Mouse (Mus musculus): ENCODE data around the gene Lst1. TPM values are rescaled to one million over a fixed set of nuclear protein-coding genes. Genes with fewer than 3 reads are reported as not detected.

The Lst1 gene
- polyA plus RNA-seq, 1 experiment from 2014 or later, result 5.9 TPM

- Histone ChIP-seq H3K4me3 (no peak within 1 kb of the TSS), H3K27me3 (peaks cover 56% of the 10 kb centered on the region), H3K4me2 (replicated peaks) (no peak within 1 kb of the TSS), H3K27ac (no peak within 1 kb of the TSS), H3K9ac (no peak within 1 kb of the TSS), H3K4me1 (no peaks in the 10 kb centered on the region), H3K36me3 (no peaks in the 10 kb centered on the region), H3K9me3 (no peaks in the 10 kb centered on the region)
- 23% methylated on average over 20 of the region's 20 CpGs for WGBS
- ATAC-seq (ENCODE audit: insufficient number of reproducible peaks, insufficient read depth, low FRiP score, low TSS enrichment), result no peak
Observed at GRCm38 (mm10) chr17:35204494-35205379, 16.5 kb upstream of the Lst1 start, which contains the start of gene Lta. Gene Lta (minus strand): TSS chr17:35205351.

- WGBS, result 70% methylated on average over 4 of the region's 4 CpGs
- Histone ChIP-seq H3K36me3 (no peaks in the 10 kb centered on the region), H3K4me3 (no peak overlapping the region), H3K4me1 (0 out of 2 replicates have a peak, but pooled peaks cover 4% of the 10 kb centered on the region), H3K27me3 (peaks cover 65% of the 10 kb centered on the region), H3K27ac (no peak overlapping the region), H3K4me2 (replicated peaks) (no peak overlapping the region), H3K9ac (no peak overlapping the region), H3K9me3 (no peaks in the 10 kb centered on the region)
- ATAC-seq (ENCODE audit: insufficient number of reproducible peaks, insufficient read depth, low FRiP score, low TSS enrichment), result no peak
Observed at GRCm38 (mm10) chr17:35202442-35202841, 14.2 kb upstream of the Lst1 start.

GRCm38 (mm10) chr17:35201787-35202186 is 13.5 kb upstream of the Lst1 start, which contains the start of gene Tnf:
Gene Tnf (minus strand): TSS chr17:35202007.
- Histone ChIP-seq H3K4me3 (no peak within 1 kb of the TSS), H3K4me1 (0 out of 2 replicates have a peak, but pooled peaks cover 4% of the 10 kb centered on the region), H3K9me3 (no peaks in the 10 kb centered on the region), H3K4me2 (replicated peaks) (no peak within 1 kb of the TSS), H3K27me3 (peaks cover 70% of the 10 kb centered on the region), H3K27ac (no peak within 1 kb of the TSS), H3K9ac (no peak within 1 kb of the TSS), H3K36me3 (no peaks in the 10 kb centered on the region)
- ATAC-seq (ENCODE audit: insufficient number of reproducible peaks, insufficient read depth, low FRiP score, low TSS enrichment), result no peak
- WGBS, result 39% methylated on average over 13 of the region's 13 CpGs

GRCm38 (mm10) chr17:35201128-35201527 is 12.9 kb upstream of the Lst1 start:
- WGBS, result 73% methylated on average over 11 of the region's 11 CpGs
- no peak for ATAC-seq (ENCODE audit: insufficient number of reproducible peaks, insufficient read depth, low FRiP score, low TSS enrichment)
- H3K4me2 ChIP-seq (replicated peaks), result no peak overlapping the region
- H3K27ac ChIP-seq, result no peak overlapping the region
- H3K9ac ChIP-seq, result no peak overlapping the region
- no peaks in the 10 kb centered on the region for H3K9me3 ChIP-seq
- no peaks in the 10 kb centered on the region for H3K36me3 ChIP-seq
- H3K4me3 ChIP-seq, result no peak overlapping the region
- peaks cover 76% of the 10 kb centered on the region for H3K27me3 ChIP-seq
- H3K4me1 ChIP-seq, result 0 out of 2 replicates have a peak, but pooled peaks cover 5% of the 10 kb centered on the region

- ATAC-seq (ENCODE audit: insufficient number of reproducible peaks, insufficient read depth, low FRiP score, low TSS enrichment), result no peak
- Histone ChIP-seq H3K9ac (no peak overlapping the region), H3K4me3 (no peak overlapping the region), H3K9me3 (no peaks in the 10 kb centered on the region), H3K27me3 (peaks cover 82% of the 10 kb centered on the region), H3K4me2 (replicated peaks) (no peak overlapping the region), H3K27ac (no peak overlapping the region), H3K36me3 (no peaks in the 10 kb centered on the region), H3K4me1 (peaks cover 13% of the 10 kb centered on the region)
- WGBS, result 86% methylated on average over 11 of the region's 11 CpGs
Observed at GRCm38 (mm10) chr17:35200398-35200797, 12.2 kb upstream of the Lst1 start.

GRCm38 (mm10) chr17:35198946-35199345 is 10.7 kb upstream of the Lst1 start:
- Histone ChIP-seq H3K36me3 (no peaks in the 10 kb centered on the region), H3K4me3 (no peak overlapping the region), H3K4me2 (replicated peaks) (no peak overlapping the region), H3K9me3 (no peaks in the 10 kb centered on the region), H3K27me3 (peaks cover 82% of the 10 kb centered on the region), H3K9ac (no peak overlapping the region), H3K27ac (no peak overlapping the region), H3K4me1 (peaks cover 20% of the 10 kb centered on the region)
- no peak for ATAC-seq (ENCODE audit: insufficient number of reproducible peaks, insufficient read depth, low FRiP score, low TSS enrichment)
- WGBS, result 15% methylated on average over 8 of the region's 8 CpGs

GRCm38 (mm10) chr17:35198029-35198428 is 9.8 kb upstream of the Lst1 start:
- no peaks in the 10 kb centered on the region for H3K9me3 ChIP-seq
- no peak overlapping the region for H3K4me2 ChIP-seq (replicated peaks)
- ATAC-seq (ENCODE audit: insufficient number of reproducible peaks, insufficient read depth, low FRiP score, low TSS enrichment), result no peak
- H3K27me3 ChIP-seq, result peaks cover 81% of the 10 kb centered on the region
- no peak overlapping the region for H3K9ac ChIP-seq
- 57% methylated on average over 7 of the region's 7 CpGs for WGBS
- H3K36me3 ChIP-seq, result no peaks in the 10 kb centered on the region
- peaks cover 20% of the 10 kb centered on the region for H3K4me1 ChIP-seq
- no peak overlapping the region for H3K4me3 ChIP-seq
- no peak overlapping the region for H3K27ac ChIP-seq

GRCm38 (mm10) chr17:35197126-35197525 is 8.9 kb upstream of the Lst1 start:
- no peak for ATAC-seq (ENCODE audit: insufficient number of reproducible peaks, insufficient read depth, low FRiP score, low TSS enrichment)
- 34% methylated on average over 6 of the region's 6 CpGs for WGBS
- Histone ChIP-seq H3K9me3 (no peaks in the 10 kb centered on the region), H3K4me3 (no peak overlapping the region), H3K36me3 (no peaks in the 10 kb centered on the region), H3K9ac (no peak overlapping the region), H3K4me2 (replicated peaks) (no peak overlapping the region), H3K27ac (no peak overlapping the region), H3K4me1 (peaks cover 20% of the 10 kb centered on the region), H3K27me3 (peaks cover 73% of the 10 kb centered on the region)

- Histone ChIP-seq H3K4me2 (replicated peaks) (peak overlapping the region; percentile 68), H3K27me3 (peaks cover 66% of the 10 kb centered on the region)
- WGBS, result 33% methylated on average over 9 of the region's 9 CpGs
Observed at GRCm38 (mm10) chr17:35196321-35196641, 8.0 kb upstream of the Lst1 start.

GRCm38 (mm10) chr17:35195631-35196320 is 7.5 kb upstream of the Lst1 start:
- peak; percentile 81; the same call in 1 of the 2 replicates for ATAC-seq (ENCODE audit: insufficient number of reproducible peaks, insufficient read depth, low FRiP score, low TSS enrichment)
- peak overlapping the region; percentile 52 for H3K9ac ChIP-seq
- H3K9me3 ChIP-seq, result no peaks in the 10 kb centered on the region
- H3K4me1 ChIP-seq, result peaks cover 20% of the 10 kb centered on the region
- 2% methylated on average over 66 of the region's 66 CpGs for WGBS
- H3K36me3 ChIP-seq, result no peaks in the 10 kb centered on the region
- H3K4me2 ChIP-seq (replicated peaks), result peak overlapping the region; percentile 68
- no peak overlapping the region for H3K27ac ChIP-seq
- H3K27me3 ChIP-seq, result peaks cover 61% of the 10 kb centered on the region
- H3K4me3 ChIP-seq, result peak overlapping the region; percentile 40

More at GRCm38 (mm10) chr17:35196321-35196641, 8.0 kb upstream of the Lst1 start:
- Histone ChIP-seq H3K4me3 (peak overlapping the region; percentile 40), H3K27ac (no peak overlapping the region), H3K36me3 (no peaks in the 10 kb centered on the region), H3K9me3 (no peaks in the 10 kb centered on the region), H3K4me1 (peaks cover 20% of the 10 kb centered on the region), H3K9ac (no peak overlapping the region; the same call in 1 of the 2 replicates)
- no peak for ATAC-seq (ENCODE audit: insufficient number of reproducible peaks, insufficient read depth, low FRiP score, low TSS enrichment)

- Histone ChIP-seq H3K27me3 (peaks cover 53% of the 10 kb centered on the region), H3K36me3 (no peaks in the 10 kb centered on the region), H3K4me1 (peaks cover 20% of the 10 kb centered on the region), H3K9me3 (no peaks in the 10 kb centered on the region), H3K9ac (peak overlapping the region; percentile 52), H3K4me2 (replicated peaks) (peak overlapping the region; percentile 68), H3K4me3 (peak overlapping the region; percentile 40), H3K27ac (no peak overlapping the region)
- WGBS, result 41% methylated on average over 19 of the region's 19 CpGs
- 0 out of 2 replicates have a peak, but pooled peaks have one; percentile 12 for ATAC-seq (ENCODE audit: insufficient number of reproducible peaks, insufficient read depth, low FRiP score, low TSS enrichment)
Observed at GRCm38 (mm10) chr17:35194844-35195630, 6.8 kb upstream of the Lst1 start.

All from embryonic facial prominence, embryonic 12.5 days (tissue).